Mouse (Mus musculus): Measurements from ENCODE around the gene Ankrd12. TPM values are rescaled to one million over a fixed set of nuclear protein-coding genes. Genes with fewer than 3 reads are reported as not detected.

Ankrd12 gene
- 100 to 1,000 TPM; 129 to 138 TPM for polyA plus RNA-seq (2017; shearing (Covaris generic))

GRCm38 (mm10) chr17:66076934-66077333, at the start of gene Ankrd12:
Gene Ankrd12, minus strand, starts transcription at chr17:66077089.

GRCm38 (mm10) chr17:66123066-66123815, 46.4 kb upstream of the Ankrd12 start, which contains the start of gene Ddx11:
Gene Ddx11, plus strand, starts transcription at chr17:66123520.

DNA sequence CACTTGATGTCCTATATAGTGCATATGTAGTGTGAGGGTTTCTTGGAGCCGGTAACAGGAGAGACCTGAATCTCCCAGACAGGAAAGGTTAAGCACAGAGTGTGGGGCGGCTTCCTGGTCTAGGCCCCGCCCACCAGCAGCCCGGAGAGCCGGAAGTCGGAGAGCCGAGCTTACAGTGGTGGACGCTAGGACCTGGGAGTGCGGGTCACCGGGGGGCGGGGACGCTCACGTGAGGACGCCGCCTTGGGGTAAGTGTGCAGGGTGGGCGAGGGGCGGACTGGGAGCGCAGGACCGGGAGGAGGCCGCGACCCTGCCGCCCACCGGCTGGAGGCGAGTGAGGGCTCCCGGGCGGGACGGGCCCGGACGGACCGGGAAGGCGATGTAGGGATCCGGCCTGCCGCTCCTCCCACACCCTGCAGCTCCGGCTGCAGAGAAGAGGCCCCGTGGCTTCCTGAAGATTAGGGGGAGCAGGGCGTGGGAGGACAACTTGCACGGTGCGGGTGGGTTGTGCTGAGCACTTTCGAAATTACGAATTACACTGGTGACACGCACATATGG, 34.6 kb upstream of the Ankrd12 start, which contains the start of gene Washc1:
Gene Washc1, plus strand, starts transcription at position 144 of the 558 bp plus-strand sequence.

GRCm38 (mm10) chr17:66101380-66102330, 24.8 kb upstream of the Ankrd12 start, which contains the start of gene Ndufv2:
Gene Ndufv2, minus strand, starts transcription at chr17:66101559.

DNA sequence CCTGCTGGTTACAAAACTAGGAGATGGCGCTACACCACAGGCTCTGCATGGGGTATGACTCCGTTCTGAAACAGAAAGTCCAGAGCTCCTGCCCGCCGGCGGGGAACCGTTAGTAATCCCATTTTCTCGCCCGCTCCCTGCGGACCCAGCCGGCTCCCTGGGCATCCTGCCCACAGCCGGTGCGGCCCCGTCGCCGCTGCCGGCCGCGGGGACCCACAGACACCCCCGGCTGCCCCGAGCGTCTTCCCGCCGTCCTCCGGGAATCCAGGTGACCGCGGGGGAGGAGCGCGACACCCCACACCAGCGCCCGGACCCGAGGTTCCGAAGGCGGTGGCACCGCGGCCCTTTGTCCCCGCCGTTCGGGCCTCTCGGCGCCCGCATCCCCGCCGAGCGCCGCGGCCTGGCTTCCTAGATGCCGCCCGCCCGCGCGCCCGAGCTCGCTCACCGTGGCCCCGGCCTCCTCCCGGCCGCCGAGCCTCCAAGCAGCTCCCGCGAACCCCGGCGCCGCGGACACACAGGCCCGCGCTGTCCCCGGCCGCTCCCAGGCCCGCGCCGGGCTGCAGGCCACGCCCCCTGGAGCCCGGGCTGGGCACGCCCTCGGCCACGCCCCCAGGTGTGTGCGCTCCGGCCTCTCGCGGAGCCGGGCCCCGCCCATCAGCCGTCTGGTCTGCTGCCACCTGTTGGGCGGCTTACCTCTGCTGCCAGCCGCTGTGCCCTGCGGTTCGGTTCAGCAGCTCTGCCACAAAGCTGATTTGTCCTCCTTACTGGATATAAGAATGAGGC, 126.1 kb downstream of the Ankrd12 start, which contains the start of gene Twsg1:
Gene Twsg1, minus strand, starts transcription at position 605 of the 783 bp plus-strand sequence.

Other genes starting within 250 kb of the Ankrd12 start
- 100 to 1,000 TPM; 121 to 123 TPM for gene Ralbp1, start 191.3 kb downstream of the Ankrd12 start, polyA plus RNA-seq (2017; shearing (Covaris generic))
- gene Twsg1, start 125.9 kb downstream of the Ankrd12 start, polyA plus RNA-seq (2017; shearing (Covaris generic)), result 10 to 100 TPM; 58.7 to 69.1 TPM
- gene Ndufv2, start 24.5 kb upstream of the Ankrd12 start, polyA plus RNA-seq (2017; shearing (Covaris generic)), result 100 to 1,000 TPM; 241 to 271 TPM
- gene Washc1, start 34.5 kb upstream of the Ankrd12 start, polyA plus RNA-seq (2017; shearing (Covaris generic)), result 10 to 100 TPM; 15.5 to 18.5 TPM
- 10 to 100 TPM; 21.1 to 25.0 TPM for gene Ddx11, start 46.4 kb upstream of the Ankrd12 start, polyA plus RNA-seq (2017; shearing (Covaris generic))